Mouse (Mus musculus) neural tube, embryonic 14.5 days (tissue): ENCODE measurements at regions not wholly inside any gene's neighbourhood (a gene's known extent, or its start where the extent isn't known, plus 50 kb on each side); places are given as distances from the start of the nearest gene placed in this dataset.

Experiments
- ATAC-seq: fragments of 200-750 bp; cut with Nextera tagmentation; 2 replicates; pipeline ENCODE4 v1.8.0; 2017; ENCODE audit warnings: low read depth, mild to moderate bottlenecking, moderate TSS enrichment, moderate library complexity
- H3K27ac ChIP-seq: fragments of 300-500 bp; sonication (generic); 2 replicates; pipeline ENCODE4 v1.5.1; 2014; ENCODE audit warnings: low read depth, mild to moderate bottlenecking, control low read depth, low read length, moderate library complexity, mixed read lengths
- H3K27me3 ChIP-seq: fragments of 300-500 bp; sonication (generic); 2 replicates; pipeline ENCODE4 v1.6.1; 2014; ENCODE audit warnings: low read length; ENCODE audit not compliant: control insufficient read depth, insufficient read depth
- H3K36me3 ChIP-seq: fragments of 300-500 bp; sonication (generic); 2 replicates; pipeline ENCODE4 v1.6.1; 2014; ENCODE audit warnings: low read length, mixed read lengths; ENCODE audit not compliant: control insufficient read depth, insufficient read depth
- H3K4me1 ChIP-seq: fragments of 300-500 bp; sonication (generic); 2 replicates; pipeline ENCODE4 v1.6.1; 2014; ENCODE audit warnings: low read length; ENCODE audit not compliant: control insufficient read depth, insufficient read depth
- H3K4me2 ChIP-seq: fragments of 300-500 bp; sonication (generic); 2 replicates; pipeline ENCODE4 v1.6.1; 2014; ENCODE audit warnings: mild to moderate bottlenecking, low read depth, low read length, control low read depth
- H3K4me3 ChIP-seq: fragments of 300-500 bp; sonication (generic); 2 replicates; pipeline ENCODE4 v1.5.1; 2014; ENCODE audit warnings: low read depth, low read length, control low read depth, mixed read lengths
- H3K9ac ChIP-seq: fragments of 300-500 bp; sonication (generic); replicated peaks from 2 replicates; pipeline ENCODE4 v1.6.1; 2014; ENCODE audit warnings: low read depth, mild to moderate bottlenecking, control low read depth, low read length, mixed read lengths
- H3K9me3 ChIP-seq: fragments of 300-500 bp; sonication (generic); 2 replicates; pipeline ENCODE4 v1.6.1; 2016; ENCODE audit warnings: low read length; ENCODE audit not compliant: control insufficient read depth
- WGBS: fragments of 180-500 bp; shearing (Covaris S2); extraction: QIAGEN DNeasy Blood & Tissue Kit; methylation state at CpG from one replicate; pipeline ENCODE4 v1.1.7; 2014; 5-methylcytosine and 5-hydroxymethylcytosine counted together

GRCm38 (mm10) chr14:100630197-100630596 is 345.7 kb upstream of the Klf12 start:
- no peak overlapping the region for H3K27ac ChIP-seq
- H3K36me3 ChIP-seq: no peaks in the 10 kb centered on the region
- no peak overlapping the region for H3K4me3 ChIP-seq
- 69% methylated on average over 6 of the region's 6 CpGs for WGBS
- H3K9me3 ChIP-seq: no peaks in the 10 kb centered on the region
- H3K27me3 ChIP-seq: no peaks in the 10 kb centered on the region
- no peak for ATAC-seq
- H3K4me1 ChIP-seq: no peaks in the 10 kb centered on the region
- no peak overlapping the region for H3K4me2 ChIP-seq
- no peak overlapping the region for H3K9ac ChIP-seq

GRCm38 (mm10) chr14:100627523-100627922 is 343.0 kb upstream of the Klf12 start:
- no peaks in the 10 kb centered on the region for H3K27me3 ChIP-seq
- no peak overlapping the region for H3K4me2 ChIP-seq
- H3K4me3 ChIP-seq: no peak overlapping the region
- no peaks in the 10 kb centered on the region for H3K4me1 ChIP-seq
- 42% methylated on average over 2 of the region's 2 CpGs for WGBS
- no peaks in the 10 kb centered on the region for H3K9me3 ChIP-seq
- ATAC-seq: no peak
- no peaks in the 10 kb centered on the region for H3K36me3 ChIP-seq
- no peak overlapping the region for H3K9ac ChIP-seq
- H3K27ac ChIP-seq: no peak overlapping the region

GRCm38 (mm10) chr14:100619656-100620030 is 335.2 kb upstream of the Klf12 start:
- H3K4me2 ChIP-seq: no peak overlapping the region
- WGBS: 50% methylated on average over 1 of the region's 1 CpGs
- H3K27me3 ChIP-seq: no peaks in the 10 kb centered on the region
- no peak overlapping the region for H3K4me3 ChIP-seq
- H3K9me3 ChIP-seq: no peaks in the 10 kb centered on the region
- ATAC-seq: peak; percentile 38; the same call in 1 of the 2 replicates
- peaks cover 3% of the 10 kb centered on the region; the same call in 1 of the 2 replicates for H3K4me1 ChIP-seq
- H3K27ac ChIP-seq: no peak overlapping the region
- no peak overlapping the region for H3K9ac ChIP-seq
- no peaks in the 10 kb centered on the region for H3K36me3 ChIP-seq

- Histone ChIP-seq H3K4me1 (peaks cover 3% of the 10 kb centered on the region; the same call in 1 of the 2 replicates), H3K27ac (no peak overlapping the region; the same call in 1 of the 2 replicates)
- ATAC-seq: peak; percentile 78
These were observed 334.5 kb upstream of the Klf12 start for GRCm38 (mm10) chr14:100618793-100619655.

GRCm38 (mm10) chr14:100610017-100610760 is 325.7 kb upstream of the Klf12 start:
- Histone ChIP-seq H3K36me3 (no peaks in the 10 kb centered on the region), H3K27me3 (no peaks in the 10 kb centered on the region), H3K9me3 (no peaks in the 10 kb centered on the region), H3K4me3 (no peak overlapping the region), H3K9ac (no peak overlapping the region), H3K4me1 (no peaks in the 10 kb centered on the region), H3K4me2 (no peak overlapping the region), H3K27ac (no peak overlapping the region)
- no peak for ATAC-seq
- 95% methylated on average over 1 of the region's 1 CpGs for WGBS

More at GRCm38 (mm10) chr14:100618793-100619655, 334.5 kb upstream of the Klf12 start:
- Histone ChIP-seq H3K27me3 (no peaks in the 10 kb centered on the region), H3K36me3 (no peaks in the 10 kb centered on the region), H3K4me3 (no peak overlapping the region), H3K9me3 (no peaks in the 10 kb centered on the region), H3K4me2 (no peak overlapping the region), H3K9ac (no peak overlapping the region)
- WGBS: 23% methylated on average over 12 of the region's 12 CpGs

GRCm38 (mm10) chr14:100607109-100607508 is 322.6 kb upstream of the Klf12 start:
- H3K4me2 ChIP-seq: no peak overlapping the region
- H3K9me3 ChIP-seq: no peaks in the 10 kb centered on the region
- no peaks in the 10 kb centered on the region for H3K4me1 ChIP-seq
- WGBS: 91% methylated on average over 4 of the region's 4 CpGs
- H3K27ac ChIP-seq: no peak overlapping the region
- H3K9ac ChIP-seq: no peak overlapping the region
- H3K4me3 ChIP-seq: no peak overlapping the region
- ATAC-seq: no peak
- no peaks in the 10 kb centered on the region for H3K36me3 ChIP-seq
- no peaks in the 10 kb centered on the region for H3K27me3 ChIP-seq

GRCm38 (mm10) chr14:100600886-100601451 is 316.5 kb upstream of the Klf12 start:
- no peaks in the 10 kb centered on the region for H3K4me1 ChIP-seq
- H3K4me2 ChIP-seq: no peak overlapping the region
- 37% methylated on average over 7 of the region's 7 CpGs for WGBS
- peak; percentile 73 for ATAC-seq
- H3K4me3 ChIP-seq: no peak overlapping the region
- H3K36me3 ChIP-seq: no peaks in the 10 kb centered on the region
- no peak overlapping the region for H3K9ac ChIP-seq
- H3K9me3 ChIP-seq: no peaks in the 10 kb centered on the region
- H3K27ac ChIP-seq: peak overlapping the region; percentile 39; the same call in 1 of the 2 replicates
- H3K27me3 ChIP-seq: no peaks in the 10 kb centered on the region

- Histone ChIP-seq H3K4me1 (no peaks in the 10 kb centered on the region), H3K27ac (no peak overlapping the region), H3K27me3 (no peaks in the 10 kb centered on the region), H3K9me3 (no peaks in the 10 kb centered on the region), H3K36me3 (no peaks in the 10 kb centered on the region), H3K4me3 (no peak overlapping the region), H3K9ac (no peak overlapping the region), H3K4me2 (no peak overlapping the region)
- no peak for ATAC-seq
These were observed 285.5 kb upstream of the Klf12 start for GRCm38 (mm10) chr14:100570026-100570425.

GRCm38 (mm10) chr14:100561884-100562283 is 277.4 kb upstream of the Klf12 start:
- H3K27ac ChIP-seq: no peak overlapping the region
- H3K4me2 ChIP-seq: no peak overlapping the region
- no peak overlapping the region for H3K4me3 ChIP-seq
- no peaks in the 10 kb centered on the region for H3K9me3 ChIP-seq
- ATAC-seq: no peak
- no peaks in the 10 kb centered on the region for H3K27me3 ChIP-seq
- 88% methylated on average over 3 of the region's 3 CpGs for WGBS
- 0 out of 2 replicates have a peak, but pooled peaks cover 4% of the 10 kb centered on the region for H3K4me1 ChIP-seq
- no peaks in the 10 kb centered on the region for H3K36me3 ChIP-seq
- H3K9ac ChIP-seq: no peak overlapping the region
